Mouse (Mus musculus): ENCODE measurements around the gene Nckap5.

GRCm38 (mm10) chr1:126167546-126167945, 663.1 kb downstream of the Nckap5 start:
- no peak for TF ChIP-seq EP300 (IDR thresholded peaks at IDR 0.05; ENCODE audit: low read length)
- no peak for TF ChIP-seq CTCF (conservative IDR thresholded peaks at IDR 0.05 in 1 of 2, IDR thresholded peaks at IDR 0.05 in 1 of 2; ENCODE audit: low read depth in 2 of 2, low read length in 2 of 2)
- no peak for TF ChIP-seq NELFE (IDR thresholded peaks at IDR 0.05; ENCODE audit: low read depth, low read length)
- no peak for TF ChIP-seq POLR2A (IDR thresholded peaks at IDR 0.05; ENCODE audit: low read depth, low read length)
- no peak for TF ChIP-seq MYC (IDR thresholded peaks at IDR 0.05; ENCODE audit: low read depth, low read length)
- no peak for TF ChIP-seq HCFC1 (IDR thresholded peaks at IDR 0.05; ENCODE audit: low read depth, low read length)
- TF ChIP-seq MAFK (IDR thresholded peaks at IDR 0.05; ENCODE audit: insufficient replicate concordance, low read length) = no peak
- no peak for TF ChIP-seq E2F4 (IDR thresholded peaks at IDR 0.05; ENCODE audit: insufficient replicate concordance, low read depth, low read length)
- no peak for TF ChIP-seq CHD2 (IDR thresholded peaks at IDR 0.05; ENCODE audit: low read length)
- TF ChIP-seq ZKSCAN1 (IDR thresholded peaks at IDR 0.05; ENCODE audit: borderline replicate concordance, low read depth, low read length) = no peak
- no peak for TF ChIP-seq RCOR1 (conservative IDR thresholded peaks at IDR 0.05; ENCODE audit: low read depth, low read length)
